Mouse (Mus musculus) megakaryocyte, embryonic 14.5 days (primary cell): ENCODE data around the gene Dus2.

Source experiments
- FLI1 ChIP-seq: IDR thresholded peaks from 2 replicates; pipeline ENCODE4 v1.6.1; 2012; ENCODE audit warnings: low read length, inconsistent platforms, mixed read lengths
- GATA1 ChIP-seq: IDR thresholded peaks from 3 replicates; pipeline ENCODE4 v1.6.1; 2012; ENCODE audit warnings: mixed read lengths, low read length, inconsistent platforms, borderline replicate concordance

GRCm38 (mm10) chr8:106076612-106077011, 85.5 kb downstream of the Dus2 start:
- no peak for TF ChIP-seq GATA1
- no peak for TF ChIP-seq FLI1
